Mouse (Mus musculus) MEL (cell line): ENCODE measurements around the gene Adgrv1. TPM values are rescaled to one million over a fixed set of nuclear protein-coding genes. Genes with fewer than 3 reads are reported as not detected.

ENCODE experiments used
- DNase-seq: peaks from one replicate; pipeline ENCODE4 v3.0.0; 2011; ENCODE audit warnings: low read depth, low spot score
- H3K27ac ChIP-seq: 2 replicates; pipeline ENCODE4 v1.5.1; 2012; ENCODE audit warnings: low read depth, mild to moderate bottlenecking, control low read depth, low read length, moderate library complexity; ENCODE audit not compliant: control insufficient read depth
- H3K27me3 ChIP-seq, 2 experiments: fragments of 150-350 bp in 1 of 2; sonication (generic) in 1 of 2; 2 replicates each; pipeline ENCODE4 v1.6.1; 2012; ENCODE audit warnings: low read length in 2 of 2, mild to moderate bottlenecking in 2 of 2, improper control_type of control experiment in 1 of 2, moderate library complexity in 1 of 2; ENCODE audit not compliant: insufficient read depth in 2 of 2, control insufficient read depth in 1 of 2
- H3K36me3 ChIP-seq, 2 experiments: 2 replicates each; pipeline ENCODE4 v1.6.1; 2012 to 2014; ENCODE audit warnings: low read length in 2 of 2, improper control_type of control experiment in 1 of 2, inconsistent platforms in 1 of 2, mild to moderate bottlenecking in 1 of 2; ENCODE audit not compliant: insufficient read depth in 2 of 2, control insufficient read depth in 1 of 2
- H3K4me1 ChIP-seq, 2 experiments: fragments of 150-350 bp in 1 of 2; sonication (generic) in 1 of 2; 2 replicates each; pipeline ENCODE4 v1.6.1; 2012; ENCODE audit warnings: low read length in 2 of 2, improper control_type of control experiment in 1 of 2, mild to moderate bottlenecking in 1 of 2; ENCODE audit not compliant: insufficient read depth in 2 of 2, control insufficient read depth in 1 of 2
- H3K4me3 ChIP-seq, 2 experiments: fragments of 150-350 bp in 1 of 2; sonication (generic) in 1 of 2; 2 replicates each; pipeline ENCODE4 v1.5.1; 2012; ENCODE audit warnings: low read depth in 2 of 2, low read length in 2 of 2, mild to moderate bottlenecking in 2 of 2, moderate library complexity in 2 of 2, control low read depth in 1 of 2, improper control_type of control experiment in 1 of 2; ENCODE audit not compliant: control insufficient read depth in 1 of 2, insufficient read depth in 1 of 2
- H3K79me2 ChIP-seq: 2 replicates; pipeline ENCODE4 v1.6.1; 2012; ENCODE audit warnings: mild to moderate bottlenecking, low read length, moderate library complexity; ENCODE audit not compliant: control insufficient read depth, poor library complexity, insufficient read depth
- H3K9ac ChIP-seq: 2 replicates; pipeline ENCODE4 v1.6.1; 2012; ENCODE audit warnings: low read depth, mild to moderate bottlenecking, control low read depth, low read length, moderate library complexity; ENCODE audit not compliant: control insufficient read depth, poor library complexity, severe bottlenecking
- H3K9me3 ChIP-seq: fragments of 150-350 bp; sonication (generic); replicated peaks from 2 replicates; pipeline ENCODE4 v1.6.1; 2012; ENCODE audit warnings: mild to moderate bottlenecking, low read length, improper control_type of control experiment, moderate library complexity; ENCODE audit not compliant: insufficient read depth
- TAL1 ChIP-seq: IDR thresholded peaks from 2 replicates; pipeline ENCODE4 v1.6.1; 2012; ENCODE audit warnings: mild to moderate bottlenecking, inconsistent platforms, low read length, moderate library complexity, mixed read lengths
- ZKSCAN1 ChIP-seq: IDR thresholded peaks from 2 replicates; pipeline ENCODE4 v1.6.1; 2012; ENCODE audit warnings: low read depth, mild to moderate bottlenecking, inconsistent platforms, low read length, improper control_type of control experiment, moderate library complexity
- polyA plus RNA-seq, 2 experiments: library from polyadenylated mRNA; stranded (reverse) in 1 of 2; unstranded in 1 of 2; fragments of >175 nt in 1 of 2; fragments of >200 nt in 1 of 2; gene quantifications; 2 replicates each; pipeline versions ENCODE4 v1.2.1 to v1.2.4; 2012; ENCODE audit warnings: low replicate concordance in 2 of 2, low read depth in 1 of 2; ENCODE audit not compliant: insufficient read length in 2 of 2, insufficient read depth in 1 of 2, missing spikeins in 1 of 2
- total RNA-seq: library from RNA; depleted of rRNA; stranded (reverse); fragments of 300-350 nt; gene quantifications from 2 replicates; pipeline ENCODE4 v1.2.3, GENCODE M21; 2012; rRNA removed

Adgrv1 gene
- total and polyA plus RNA-seq, 3 experiments, result 5.6 to 5.8 TPM; not detected in 1

GRCm38 (mm10) chr13:81045345-81045744 lies 587.6 kb downstream of the Adgrv1 start:
- H3K9ac ChIP-seq, result no peak overlapping the region
- no peak overlapping the region for H3K4me3 ChIP-seq
- no peaks in the 10 kb centered on the region for H3K36me3 ChIP-seq
- H3K27ac ChIP-seq, result no peak overlapping the region
- no peak for DNase-seq
- no peaks in the 10 kb centered on the region for H3K27me3 ChIP-seq
- H3K79me2 ChIP-seq, result no peaks in the 10 kb centered on the region
- TF ChIP-seq TAL1 (no peak), ZKSCAN1 (no peak)
- no peaks in the 10 kb centered on the region for H3K9me3 ChIP-seq
- H3K4me1 ChIP-seq, result no peaks in the 10 kb centered on the region

Other genes with a start within 250 kb of the Adgrv1 start
- 12.2 and 12.5 TPM in 2 replicates for gene Lysmd3, start 24.5 kb upstream of the Adgrv1 start, total RNA-seq
- gene Lysmd3, start 24.5 kb upstream of the Adgrv1 start, polyA plus RNA-seq, result 1 to 10 TPM in 1 of 2 experiments, not detected in 1; 7.1 TPM
- gene Polr3g, start 77.9 kb upstream of the Adgrv1 start, total RNA-seq, result 26.2 and 26.4 TPM in 2 replicates
- 10 to 100 TPM; 36.8 to 79.4 TPM for gene Polr3g, start 77.9 kb upstream of the Adgrv1 start, polyA plus RNA-seq
- gene Mblac2, start 78.2 kb upstream of the Adgrv1 start, total RNA-seq, result 0.58 and 0.78 TPM in 2 replicates
- gene Mblac2, start 78.2 kb upstream of the Adgrv1 start, polyA plus RNA-seq, result 1 to 10 TPM in 1 of 2 experiments, not detected in 1; 1.2 TPM
- gene Cetn3, start 149.9 kb upstream of the Adgrv1 start, total RNA-seq, result 70.2 and 77.6 TPM in 2 replicates
- gene Cetn3, start 149.9 kb upstream of the Adgrv1 start, polyA plus RNA-seq, result 100 to 1,000 TPM in 1 of 2 experiments, not detected in 1; 101 TPM